Mouse (Mus musculus): Measurements from ENCODE around the gene Efhd1.

The Efhd1 gene

DNA sequence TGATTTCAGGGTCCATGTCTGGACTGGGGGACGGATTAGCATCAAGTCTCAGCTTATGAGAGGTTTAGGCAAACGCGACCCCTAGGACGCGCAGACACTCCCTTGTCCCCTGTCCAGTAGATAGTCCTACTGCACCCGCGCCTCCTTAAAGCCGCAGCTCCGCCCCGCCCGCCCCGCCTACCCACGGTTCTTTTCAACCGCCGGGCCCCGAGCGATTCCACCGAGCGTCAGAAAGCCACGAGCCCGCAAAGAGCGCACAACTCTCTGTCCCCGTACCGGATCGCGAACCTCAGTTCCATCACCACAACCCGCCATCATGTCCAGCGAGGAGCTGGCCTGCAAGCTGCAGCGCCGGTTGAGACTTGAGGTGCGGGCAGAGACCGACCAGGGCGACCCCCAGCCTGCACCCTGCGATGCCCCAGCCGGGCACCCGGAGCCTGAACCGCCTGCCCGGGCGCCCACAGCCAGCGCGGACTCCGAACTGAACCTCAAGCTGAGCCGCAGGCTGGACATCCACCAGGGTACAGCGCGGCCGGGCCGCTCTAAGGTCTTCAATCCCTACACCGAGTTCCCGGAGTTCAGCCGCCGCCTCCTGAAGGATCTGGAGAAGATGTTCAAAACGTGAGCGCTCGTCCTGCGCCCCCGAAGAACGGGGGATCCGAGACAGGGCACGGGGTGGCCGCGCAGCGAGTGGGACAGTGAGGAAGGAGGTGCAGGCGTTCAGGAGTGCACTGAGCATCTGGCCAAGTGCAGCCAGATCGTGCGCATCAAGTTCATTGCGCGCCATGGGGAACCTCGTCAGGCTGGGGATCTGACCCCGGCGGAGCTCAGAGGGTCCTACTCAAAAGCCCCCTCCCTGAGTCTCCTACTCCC, at the start of gene Efhd1:
Gene Efhd1, plus strand, starts transcription at position 230 of the 873 bp plus-strand sequence.
- DNase-seq (ENCODE audit: inconsistent ontology term), result peak; percentile 77

DNA sequence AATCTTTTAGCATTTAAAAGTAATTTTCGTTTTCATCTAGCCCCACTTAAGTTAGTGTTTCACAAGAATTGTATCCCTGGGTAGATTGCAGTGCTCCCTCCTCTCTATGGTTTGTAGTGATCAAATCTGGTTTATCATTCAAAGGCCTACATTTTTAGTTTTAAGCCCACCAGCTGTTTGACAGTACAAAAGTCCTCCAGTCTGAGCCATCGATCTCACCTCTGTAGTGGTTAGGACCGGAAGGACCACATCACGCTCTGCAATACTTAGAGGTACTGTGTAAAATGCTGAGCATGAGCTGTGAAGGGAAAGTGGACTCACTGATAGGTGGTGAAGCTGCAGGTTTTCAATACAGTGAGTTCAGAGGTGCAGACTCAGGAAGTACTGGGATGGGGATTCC, 49.4 kb upstream of the Efhd1 start:
- DNase-seq (ENCODE audit: inconsistent ontology term), result no peak

DNA sequence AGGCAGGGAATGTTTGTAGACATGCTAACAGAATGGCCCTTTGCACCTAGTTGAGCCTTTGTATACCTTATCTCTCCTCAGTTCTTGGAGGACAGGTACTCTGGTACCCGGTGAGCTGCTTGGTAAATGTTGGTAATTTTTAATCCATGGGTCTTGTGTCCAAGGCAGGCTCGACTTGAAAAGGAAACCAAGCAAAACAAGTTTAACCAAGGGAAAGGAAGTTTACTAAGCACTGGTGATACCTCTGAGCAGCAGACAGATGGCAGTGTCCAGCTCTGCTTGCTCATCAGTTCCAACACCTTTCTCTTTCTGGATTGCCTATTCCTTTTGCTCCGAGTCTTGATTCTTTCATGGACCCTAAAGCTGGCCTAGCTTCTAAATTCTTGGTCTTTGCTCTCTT, 46.2 kb upstream of the Efhd1 start:
- peak; percentile 25 for DNase-seq (ENCODE audit: inconsistent ontology term)

DNA sequence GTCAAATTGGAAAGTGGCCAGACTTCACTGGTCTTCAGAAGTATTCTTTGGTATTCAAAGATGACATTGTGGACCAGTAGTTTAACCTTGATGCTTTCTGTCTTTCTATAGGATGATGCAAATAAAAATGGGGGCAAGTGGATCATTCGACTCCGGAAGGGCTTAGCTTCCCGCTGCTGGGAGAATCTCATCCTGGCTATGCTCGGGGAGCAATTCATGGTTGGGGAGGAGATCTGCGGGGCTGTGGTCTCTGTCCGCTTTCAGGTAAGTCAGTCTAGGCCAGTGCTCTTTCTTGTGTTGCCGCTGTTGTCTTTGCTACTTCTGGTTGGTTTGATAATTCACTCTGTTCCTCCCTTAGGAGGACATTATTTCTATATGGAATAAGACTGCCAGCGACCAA, 38.4 kb upstream of the Efhd1 start:
- DNase-seq (ENCODE audit: inconsistent ontology term), result no peak

DNA sequence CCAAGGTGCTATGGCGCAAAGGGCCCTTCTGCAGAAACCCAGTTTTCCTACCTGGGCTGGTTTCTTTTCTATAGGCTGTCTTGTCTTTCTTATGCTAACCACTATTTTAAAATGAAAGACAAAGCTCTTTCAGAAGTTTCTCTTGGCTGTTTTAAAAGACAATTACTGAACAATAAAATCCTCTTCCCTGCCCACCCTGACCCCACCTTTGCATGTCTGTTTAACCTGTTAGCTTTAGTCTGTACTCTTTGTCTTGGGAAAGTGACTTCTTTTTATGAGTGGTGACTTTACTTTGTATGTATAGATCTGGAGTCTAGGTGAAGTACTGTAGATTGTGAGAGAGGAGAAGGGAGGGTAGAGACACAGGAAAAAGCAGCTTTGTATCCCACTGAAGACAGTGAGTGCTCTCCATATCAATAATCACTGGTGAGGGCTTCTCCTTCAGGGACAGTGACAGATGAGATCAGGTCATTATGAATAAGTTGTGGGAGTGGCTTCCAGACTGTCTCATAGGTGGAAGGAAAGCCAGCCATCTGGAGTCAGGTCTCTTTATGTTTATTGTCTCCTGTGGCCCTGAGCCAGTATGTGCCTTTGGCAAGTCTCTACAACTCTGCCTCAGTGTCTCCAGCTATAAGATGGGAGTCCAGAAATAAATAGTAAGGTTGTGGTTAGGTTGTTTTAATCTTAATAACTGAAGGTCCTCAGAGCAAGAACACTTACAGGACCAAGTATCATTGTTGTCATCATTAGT, 37.6 kb upstream of the Efhd1 start:
- no peak for DNase-seq (ENCODE audit: inconsistent ontology term)

DNA sequence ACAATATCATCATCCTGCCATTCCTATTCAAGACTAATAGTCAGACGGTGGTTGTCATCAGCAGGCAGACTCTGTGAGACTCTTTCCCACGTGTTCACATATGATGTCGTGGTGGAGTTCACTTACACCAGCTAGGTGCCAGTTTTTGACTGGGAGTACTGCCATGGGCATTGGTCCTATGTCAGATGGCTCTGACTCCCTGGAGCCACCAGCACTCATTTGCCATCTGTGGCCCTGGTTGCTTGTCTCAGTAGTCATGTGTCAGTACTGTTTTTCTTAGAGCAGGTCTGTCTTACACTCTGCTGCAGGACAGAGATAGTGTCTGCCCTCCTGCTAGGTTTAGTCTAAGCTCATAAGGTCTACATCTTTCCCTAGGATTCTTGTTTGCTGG, 37.0 kb upstream of the Efhd1 start:
- DNase-seq (ENCODE audit: inconsistent ontology term), result no peak

DNA sequence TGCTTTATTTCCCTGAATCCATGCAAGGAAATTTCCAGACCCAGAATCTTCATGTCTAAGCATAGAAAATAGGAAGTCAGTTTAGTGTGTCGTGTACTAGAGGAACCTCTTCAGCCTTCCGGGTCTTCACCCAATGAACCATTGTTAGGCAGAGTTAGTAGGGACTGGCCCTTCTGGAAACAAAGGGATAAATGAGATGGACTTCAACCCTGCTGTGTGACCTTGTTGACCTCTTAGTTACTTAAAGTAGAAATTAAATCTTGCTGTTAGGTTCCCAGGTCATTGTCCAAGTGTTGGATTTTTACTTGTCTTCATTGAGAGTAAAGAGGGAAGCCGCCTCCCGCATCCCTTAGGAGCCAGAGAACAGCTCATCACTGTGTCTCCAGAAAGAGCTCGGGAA, 33.6 kb upstream of the Efhd1 start:
- no peak for DNase-seq (ENCODE audit: inconsistent ontology term)

DNA sequence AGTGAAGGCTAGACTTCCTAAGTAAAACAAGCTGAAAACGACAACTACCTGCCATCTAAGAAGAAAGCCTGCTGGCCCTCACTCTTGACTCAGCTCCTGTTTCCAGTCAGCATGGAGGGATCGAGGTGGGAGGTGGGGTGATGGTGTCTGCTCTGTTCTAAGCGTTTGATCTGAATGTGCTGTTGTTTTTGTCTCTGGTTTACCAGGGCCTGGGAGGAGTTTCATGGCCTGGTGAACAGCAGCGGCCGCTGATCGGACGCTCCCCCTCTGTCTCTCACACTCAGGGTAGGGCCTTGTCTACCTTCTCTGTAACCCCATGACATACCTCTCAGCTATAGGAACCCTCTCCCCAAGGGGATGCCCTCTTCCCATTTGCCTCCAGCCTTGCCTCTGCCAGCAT, 32.0 kb upstream of the Efhd1 start:
- DNase-seq (ENCODE audit: inconsistent ontology term), result no peak

DNA sequence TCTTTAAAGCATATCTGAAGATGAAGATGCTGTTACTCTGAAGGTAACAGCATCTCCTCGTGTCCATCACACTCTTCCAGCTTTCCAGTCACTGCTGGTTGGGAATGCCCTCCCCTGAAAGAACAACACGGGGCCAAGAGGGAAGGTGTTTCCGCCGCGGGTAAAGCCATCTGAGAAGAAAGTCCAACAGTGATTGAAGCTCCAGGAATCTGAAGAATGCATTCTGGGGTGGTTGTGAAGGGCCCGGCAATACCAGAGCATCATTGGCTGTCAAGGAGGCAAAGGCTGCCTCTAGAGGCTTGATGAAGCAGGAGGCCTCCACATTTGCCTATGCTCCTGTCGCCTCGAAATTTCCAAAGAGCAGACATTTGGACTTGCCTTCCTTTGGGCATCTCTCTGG, 25.1 kb upstream of the Efhd1 start:
- DNase-seq (ENCODE audit: inconsistent ontology term), result peak; percentile 56

DNA sequence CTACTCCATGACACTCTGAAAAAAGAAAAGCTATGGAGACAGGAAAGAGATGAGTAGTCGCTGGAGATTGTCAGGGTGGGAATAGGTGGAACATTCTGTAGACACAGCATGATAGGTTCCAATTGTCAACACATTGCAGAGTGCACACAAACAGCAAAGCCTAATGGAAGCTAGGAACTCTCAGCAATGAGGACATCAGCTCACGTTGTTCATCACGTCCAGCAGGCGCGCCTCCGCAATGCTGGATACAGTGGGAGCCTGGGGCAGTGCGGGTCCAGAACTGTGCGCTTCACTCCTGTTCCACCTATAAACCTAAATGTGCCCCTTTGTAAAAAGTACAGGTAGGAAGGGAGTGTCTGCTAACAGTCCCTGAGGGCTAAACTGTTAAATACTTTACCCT, 21.1 kb upstream of the Efhd1 start:
- no peak for DNase-seq (ENCODE audit: inconsistent ontology term)

DNA sequence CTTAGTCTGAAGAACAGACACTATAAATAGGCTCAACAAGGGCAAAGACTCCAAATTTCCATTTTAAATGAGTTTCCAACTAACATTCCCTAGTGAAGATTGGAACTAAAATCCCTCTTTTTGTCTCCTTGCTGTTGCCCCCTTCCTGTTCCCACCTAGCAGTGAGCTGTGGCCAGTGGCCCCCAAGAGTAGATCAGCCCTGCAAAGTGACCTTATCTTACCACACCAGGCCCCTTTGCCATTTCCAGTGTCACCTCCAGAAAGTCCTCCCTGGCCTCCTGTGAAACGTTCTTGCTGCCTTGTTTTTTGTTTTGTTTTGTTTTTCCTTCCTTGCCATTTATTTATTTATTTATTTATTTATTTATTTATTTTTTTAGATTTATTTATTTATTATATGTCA, 18.7 kb upstream of the Efhd1 start:
- no peak for DNase-seq (ENCODE audit: inconsistent ontology term)

DNA sequence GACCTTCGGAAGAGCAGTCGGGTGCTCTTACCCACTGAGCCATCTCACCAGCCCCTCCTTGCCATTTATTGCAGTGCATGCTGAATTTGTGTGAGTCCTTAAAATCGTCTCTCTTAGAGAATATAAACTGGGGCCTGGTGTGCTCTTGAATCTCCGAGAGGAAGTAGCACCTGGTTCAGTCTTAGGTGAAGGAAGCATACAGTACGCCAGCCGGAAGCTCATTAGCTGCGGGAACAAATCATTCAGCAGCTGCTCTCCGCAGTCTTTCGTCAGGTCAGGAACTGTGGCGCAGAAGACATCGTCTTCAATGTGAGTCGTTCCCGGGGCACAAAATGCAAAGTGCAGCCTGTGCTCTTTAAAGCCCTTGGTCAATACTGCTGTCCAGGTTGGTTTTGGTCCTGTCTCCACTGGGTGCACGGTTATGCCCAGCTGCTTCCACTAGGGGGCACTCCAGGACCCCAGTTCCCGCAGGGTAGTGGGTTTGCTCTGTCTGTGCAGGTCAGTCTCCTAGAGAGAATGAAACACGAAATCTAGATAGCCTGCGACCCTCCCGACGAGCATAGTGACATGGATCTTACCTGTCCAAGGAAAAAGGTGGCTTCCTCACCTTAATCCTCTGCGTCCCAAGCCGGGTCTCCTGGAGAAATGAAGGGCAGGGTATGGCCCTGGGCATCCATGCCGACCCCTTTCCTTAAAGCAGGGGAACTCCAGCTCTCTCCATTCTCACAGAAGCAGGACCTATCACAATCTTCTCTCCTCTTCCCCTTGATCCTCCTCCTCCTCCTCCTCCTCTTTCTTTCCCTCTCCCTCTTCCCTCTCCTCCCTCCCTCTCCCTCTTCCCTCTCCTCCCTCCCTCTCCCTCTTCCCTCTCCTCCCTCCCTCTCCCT, 18.0 kb upstream of the Efhd1 start:
- DNase-seq (ENCODE audit: inconsistent ontology term), result peak; percentile 84

DNA sequence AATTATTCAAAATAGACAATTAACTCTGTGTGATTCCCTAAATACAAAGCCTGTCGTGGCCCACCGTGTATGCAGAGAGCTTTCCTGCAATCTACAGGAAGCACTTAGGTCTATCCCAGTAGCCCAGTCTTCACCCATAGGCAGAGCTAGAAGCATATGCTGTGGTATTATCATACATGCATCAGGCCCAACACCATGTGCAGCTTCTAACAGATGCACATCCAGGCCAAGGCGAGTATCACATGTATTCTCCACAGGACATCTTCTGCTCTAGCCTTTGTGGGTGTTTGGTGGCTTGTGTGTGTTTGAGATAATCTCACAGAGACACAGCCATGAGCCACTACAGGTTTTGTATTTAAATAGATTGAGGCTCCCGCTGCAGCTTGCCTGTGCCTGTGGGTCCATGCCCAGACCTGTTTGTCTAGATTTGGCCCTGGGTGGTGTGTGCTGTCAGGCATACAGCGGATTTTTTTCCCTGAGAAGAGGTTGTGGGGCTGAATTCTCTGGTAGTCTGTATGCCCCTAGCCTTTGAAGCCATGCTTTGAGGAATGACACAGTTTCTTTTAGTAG, 12.0 kb upstream of the Efhd1 start:
- no peak for DNase-seq (ENCODE audit: inconsistent ontology term)

DNA sequence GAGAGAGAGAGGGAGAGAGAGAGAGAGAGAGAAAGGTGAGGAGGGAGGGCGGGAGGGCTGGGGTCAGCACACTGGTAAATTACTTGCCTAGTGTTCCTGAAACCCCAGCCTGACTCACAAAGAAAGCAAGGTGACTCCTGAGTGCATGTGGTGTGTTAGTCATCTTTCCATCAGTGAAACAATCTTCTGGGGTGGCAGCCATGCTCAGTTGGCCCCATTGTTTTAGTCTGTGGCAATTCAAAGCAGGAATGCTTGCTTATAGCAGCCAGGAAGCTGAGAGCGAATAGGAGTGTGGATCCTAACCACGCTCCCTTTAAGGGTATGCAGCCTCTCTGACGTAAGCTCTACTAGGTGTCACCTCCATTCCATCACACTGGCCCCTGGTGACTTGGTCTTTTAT, 9.0 kb upstream of the Efhd1 start:
- DNase-seq (ENCODE audit: inconsistent ontology term), result peak; percentile 88

DNA sequence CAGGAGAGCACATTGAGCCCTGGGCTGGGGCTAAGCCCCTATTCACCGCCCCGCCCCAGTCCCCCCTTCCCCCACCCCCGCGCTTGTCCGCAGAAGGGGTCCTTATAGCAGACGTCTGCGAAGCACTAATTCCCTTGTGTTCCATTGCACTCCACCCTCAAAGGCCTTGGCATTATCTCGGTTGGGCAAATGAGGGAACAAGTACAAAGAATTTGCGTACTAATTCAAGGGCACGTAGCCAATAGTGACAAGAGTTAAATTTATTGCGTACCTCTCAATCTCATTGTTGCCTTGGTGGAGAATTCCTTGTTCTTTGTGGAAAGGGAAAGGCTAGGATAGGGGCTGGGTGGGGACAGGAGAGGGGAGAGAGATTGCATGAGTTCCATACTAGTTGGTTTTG, 6.5 kb upstream of the Efhd1 start:
- DNase-seq (ENCODE audit: inconsistent ontology term), result no peak

DNA sequence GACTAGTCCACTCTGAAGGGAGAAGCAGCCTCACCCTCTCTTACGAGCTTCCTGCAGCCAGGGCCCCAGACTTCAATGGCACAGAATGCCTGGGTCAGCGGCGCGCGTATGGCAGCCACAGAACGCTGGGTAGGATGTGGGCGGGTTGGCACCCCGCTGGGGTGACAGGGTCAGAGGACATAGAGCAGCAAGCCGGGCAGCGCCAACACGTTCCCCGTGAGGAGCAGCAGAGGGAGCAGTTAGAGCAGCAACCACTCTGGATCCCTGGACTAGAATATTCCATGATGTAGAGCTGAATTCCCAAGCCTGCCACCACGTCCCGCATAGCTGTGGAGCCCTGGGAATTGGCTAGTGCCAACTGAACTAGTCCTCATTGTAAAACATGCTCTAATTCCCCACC, 5.7 kb upstream of the Efhd1 start:
- DNase-seq (ENCODE audit: inconsistent ontology term), result peak; percentile 93

DNA sequence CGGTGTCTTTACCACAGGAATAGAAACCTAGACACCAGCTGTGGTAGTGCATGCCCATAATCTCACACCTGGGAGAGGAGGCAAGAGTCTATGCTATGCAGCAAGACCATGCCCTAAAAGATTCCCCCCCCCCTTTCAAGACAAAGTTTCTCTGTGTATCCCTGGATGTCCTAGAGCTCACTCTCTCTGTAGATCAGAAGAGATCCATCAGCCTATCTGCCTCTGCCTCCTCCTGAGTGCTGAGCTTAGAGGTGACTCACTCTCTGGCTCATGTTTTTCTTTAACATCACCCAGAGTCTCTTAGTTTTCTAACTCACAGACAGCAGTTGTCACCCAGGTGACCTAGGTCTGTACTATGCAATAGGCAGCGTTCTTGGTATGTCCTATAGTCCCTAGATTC, 4.8 kb upstream of the Efhd1 start:
- no peak for DNase-seq (ENCODE audit: inconsistent ontology term)

DNA sequence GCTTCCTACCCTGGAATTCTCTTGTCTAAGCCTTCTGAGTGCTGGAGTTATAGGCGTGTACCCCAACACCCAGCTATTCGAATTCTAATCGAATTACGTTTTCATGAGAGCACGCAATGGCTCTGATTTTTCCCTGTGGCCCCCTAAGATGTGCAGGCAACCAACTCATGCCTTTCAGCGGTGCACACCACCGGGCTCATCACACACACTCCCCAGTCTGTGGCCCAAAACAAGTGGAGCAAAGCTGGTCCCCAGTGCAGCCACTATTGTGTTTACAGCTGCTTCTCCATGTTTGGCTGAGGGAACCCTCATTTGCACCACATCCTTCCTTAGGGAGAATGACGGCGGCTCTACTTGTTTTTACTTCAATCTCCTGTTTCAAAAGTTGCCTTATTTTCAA, 906 bp upstream of the Efhd1 start:
- DNase-seq (ENCODE audit: inconsistent ontology term), result no peak

DNA sequence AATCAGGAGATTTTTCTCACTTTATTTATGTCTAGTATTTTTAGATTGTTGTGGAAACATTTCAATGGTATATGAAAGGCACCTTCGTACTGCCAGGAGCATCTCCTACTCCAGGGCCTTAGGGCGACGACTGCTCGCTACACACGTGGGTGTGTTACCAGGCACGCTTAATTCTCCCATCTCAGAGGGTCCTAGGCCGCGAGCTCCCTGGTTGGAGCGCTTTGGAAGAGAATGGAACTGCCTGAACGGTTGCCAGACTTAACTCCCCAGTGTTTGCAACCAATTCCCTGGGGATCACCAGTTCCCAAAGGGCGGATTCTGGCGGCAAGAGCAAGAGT, 398 bp upstream of the Efhd1 start:
- no peak for DNase-seq (ENCODE audit: inconsistent ontology term)

DNA sequence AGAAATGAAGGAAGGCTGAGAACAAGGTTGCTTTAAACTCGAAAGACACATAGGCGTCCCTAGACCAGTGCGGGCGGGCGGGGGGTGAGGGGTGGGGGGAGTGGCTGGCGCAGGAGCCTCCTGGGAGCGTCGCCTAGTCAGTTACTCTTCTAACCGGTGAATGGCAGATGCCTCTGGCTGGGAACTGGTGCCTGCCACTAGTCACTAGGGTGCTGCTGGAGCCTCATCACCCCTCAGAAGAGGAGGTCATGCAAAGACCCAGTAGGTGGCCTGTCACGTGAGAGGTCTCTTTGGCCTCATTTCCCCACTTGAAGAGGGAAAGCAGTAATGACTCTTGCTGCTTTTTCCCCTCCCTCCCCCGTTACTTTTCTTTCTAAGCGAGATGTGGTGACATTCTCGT, 1.0 kb downstream of the Efhd1 start:
- peak; percentile 42 for DNase-seq (ENCODE audit: inconsistent ontology term)

DNA sequence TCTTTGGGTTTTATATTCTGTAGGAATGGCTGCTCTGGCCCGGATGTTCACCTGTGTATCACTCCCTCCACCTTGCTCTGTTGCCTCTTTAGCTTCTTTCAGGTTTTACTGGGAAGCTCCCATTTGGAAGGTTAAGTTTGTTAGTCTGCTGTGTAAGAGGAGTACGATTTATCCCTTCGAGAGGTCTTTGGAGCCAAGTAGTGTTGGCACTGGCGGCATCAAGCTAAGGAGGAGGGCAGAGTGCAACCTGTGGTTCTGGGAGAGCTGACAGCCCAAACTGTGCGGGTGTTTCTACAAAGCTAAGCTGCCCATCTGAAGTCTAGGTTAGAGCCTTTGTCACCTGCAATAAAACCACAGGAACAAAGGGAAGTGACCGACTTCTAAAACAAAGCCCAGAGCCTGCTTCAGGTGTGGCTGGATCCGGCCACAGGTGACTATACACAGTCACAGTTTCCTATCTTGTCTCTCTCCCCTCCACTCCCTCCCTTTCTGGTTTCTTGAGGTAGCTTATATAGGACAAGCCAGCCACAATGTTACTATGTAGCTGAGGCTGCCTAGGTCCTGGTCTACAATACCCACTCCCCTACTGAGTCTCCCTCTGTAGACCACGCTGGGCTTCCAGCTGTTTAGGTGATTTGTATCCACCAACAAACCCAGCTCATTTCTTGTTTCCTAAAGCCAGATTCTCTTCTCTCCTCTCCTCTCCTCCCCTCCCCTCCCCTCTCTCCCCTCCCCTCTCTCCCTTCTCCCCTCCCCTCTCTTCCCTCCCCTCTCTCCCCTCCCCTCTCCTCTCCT, 2.3 kb downstream of the Efhd1 start:
- no peak for DNase-seq (ENCODE audit: inconsistent ontology term)
